Mouse (Mus musculus): Measurements from ENCODE around the gene Naip1.
"Not testable (repeated sequence)": the region's sequence is repeated elsewhere in the genome, so short reads cannot be mapped to it uniquely, and the experiment has no call there.

Gene Naip1

GRCm38 (mm10) chr13:100402930-100403637, 49.6 kb downstream of the Naip1 start:
- not testable (repeated sequence) for DNase-seq (ENCODE audit: low read depth, low spot score)

GRCm38 (mm10) chr13:100391021-100391420, 61.6 kb downstream of the Naip1 start:
- peak; percentile 53 for DNase-seq (ENCODE audit: low read depth, low spot score)

DNA sequence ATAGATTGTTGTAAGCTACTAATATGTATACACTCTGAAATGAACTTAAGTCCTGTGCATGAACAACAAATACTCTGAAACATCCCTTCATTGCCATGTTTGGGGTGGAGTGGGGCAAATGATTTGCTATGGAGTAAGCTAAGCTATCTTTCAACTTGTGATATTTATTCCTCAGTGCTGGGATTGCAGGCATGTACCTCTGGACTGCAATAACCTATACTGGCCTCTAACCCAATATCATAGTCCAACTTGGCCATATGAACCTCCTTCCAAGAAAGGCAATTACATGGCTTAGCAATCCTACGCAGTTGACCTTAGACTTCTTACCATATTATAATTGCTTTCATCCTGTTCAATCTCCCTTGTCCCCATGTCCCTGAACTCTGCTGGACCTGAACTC, 82.1 kb downstream of the Naip1 start:
- no peak for DNase-seq (ENCODE audit: low read depth, low spot score)
